Mouse (Mus musculus) cerebellum, adult 2 months (tissue): ENCODE data around the gene Cda.

Experiments
- CTCF ChIP-seq: fragments of 200-500 bp; IDR thresholded peaks from 2 replicates; pipeline ENCODE4 v1.5.1; 2011; ENCODE audit warnings: low read depth, mild to moderate bottlenecking, control low read depth, low read length, moderate library complexity, borderline replicate concordance; ENCODE audit not compliant: insufficient read depth
- POLR2A ChIP-seq: fragments of 200-500 bp; IDR thresholded peaks from 2 replicates; pipeline ENCODE4 v1.6.1; 2011; ENCODE audit warnings: low read length, control low read depth, borderline replicate concordance; ENCODE audit not compliant: insufficient read depth

GRCm38 (mm10) chr4:138407479-138408194, 39.8 kb upstream of the Cda start:
- no peak for TF ChIP-seq CTCF
- TF ChIP-seq POLR2A, result no peak
